Mouse (Mus musculus) heart, adult 8-10 months (tissue): ENCODE measurements around the gene Gltp. TPM values are rescaled to one million over a fixed set of nuclear protein-coding genes. Genes with fewer than 3 reads are reported as not detected.

Experiments used
- DNase-seq: peaks from one replicate; pipeline ENCODE4 v3.0.0; 2022; ENCODE audit warnings: low spot score
- total RNA-seq, 4 experiments: library from RNA; stranded (reverse); gene quantifications; 2 replicates each; pipeline ENCODE4 v1.2.4; 2022

Gene Gltp
- total RNA-seq, 4 experiments from 2014 or later, result 18.4 to 19.2 (median 18.5) TPM

DNA sequence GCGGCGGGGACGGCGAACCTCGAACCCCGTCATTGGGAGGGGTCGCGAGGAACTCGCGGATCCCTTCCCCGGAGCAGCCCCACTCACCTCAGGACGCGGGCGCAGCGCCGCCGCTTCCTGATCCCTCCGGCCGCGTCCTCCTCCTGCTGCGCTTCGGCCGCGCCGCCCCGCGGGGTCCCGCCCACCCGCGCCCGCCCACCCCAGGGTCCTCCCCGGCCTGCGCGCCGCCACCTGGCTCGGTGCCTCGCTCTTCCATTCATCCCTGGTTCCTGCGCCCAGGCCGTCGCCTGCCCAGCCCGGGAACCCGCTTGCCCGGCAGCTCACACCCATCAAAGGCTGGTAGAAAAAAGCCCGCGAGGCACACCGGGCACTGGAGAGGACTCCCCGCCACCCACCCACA is 32.5 kb downstream of the Gltp start, which contains the start of gene Trpv4:
Gene Trpv4 (minus strand): TSS at position 167 of the 400 bp plus-strand sequence.
- no peak for DNase-seq

DNA sequence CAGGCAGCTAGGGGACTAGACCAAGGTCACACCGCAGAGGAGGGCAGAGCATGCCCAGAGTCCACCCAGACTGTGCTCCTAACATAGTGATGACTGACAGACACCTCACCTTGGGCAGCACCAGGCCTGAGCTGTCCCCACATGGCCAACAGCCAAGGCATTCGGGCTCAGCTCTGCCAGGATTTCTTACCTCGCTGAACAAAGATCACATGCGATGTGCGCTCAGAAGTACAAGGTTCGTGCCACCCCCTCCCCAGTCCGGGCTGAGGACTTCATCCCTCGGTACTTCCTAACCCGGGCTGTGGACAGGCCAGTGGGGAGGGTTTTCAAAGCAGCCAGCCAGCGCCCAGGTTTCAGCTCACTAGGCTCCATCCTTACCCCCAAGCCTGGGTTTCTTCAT is 33.4 kb downstream of the Gltp start:
- DNase-seq, result no peak

DNA sequence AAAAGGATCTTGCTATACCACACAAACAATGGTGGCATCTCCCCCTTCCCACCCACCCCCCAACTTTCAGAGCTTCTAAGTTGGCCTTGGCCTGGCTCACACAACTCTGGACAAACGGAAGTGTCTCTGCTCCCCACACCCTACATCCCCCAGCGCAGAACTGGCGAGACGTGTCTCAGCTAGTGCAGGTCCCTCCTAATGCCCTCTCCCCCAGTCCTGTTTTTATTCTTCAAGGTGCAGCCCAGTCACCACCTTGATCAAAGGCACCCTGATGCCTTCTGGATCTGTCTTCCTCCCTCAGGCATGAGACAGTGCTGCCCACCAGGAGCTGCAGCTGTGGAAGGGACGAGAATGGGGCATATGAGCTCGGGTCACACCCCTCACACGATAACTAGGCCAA is 34.5 kb downstream of the Gltp start:
- no peak for DNase-seq

DNA sequence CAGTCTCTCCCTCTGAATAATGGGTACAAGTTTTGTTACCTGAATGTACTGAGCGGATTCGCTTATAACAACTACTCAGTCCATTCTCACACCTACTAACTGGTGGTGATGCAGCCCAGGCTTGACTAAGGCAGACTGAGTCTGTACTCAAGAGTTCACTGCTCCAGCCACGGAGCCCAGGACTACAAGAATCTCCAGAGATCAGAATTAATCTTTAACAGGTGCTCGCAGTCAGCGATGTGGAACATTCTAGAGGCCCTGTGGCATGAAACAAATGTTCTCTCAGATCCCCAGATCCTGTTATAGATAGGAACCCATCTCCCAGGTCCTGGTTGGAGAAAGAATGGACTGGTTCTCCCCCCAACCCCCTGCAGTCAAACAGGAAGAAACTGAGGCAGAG is 35.1 kb downstream of the Gltp start:
- DNase-seq, result no peak

DNA sequence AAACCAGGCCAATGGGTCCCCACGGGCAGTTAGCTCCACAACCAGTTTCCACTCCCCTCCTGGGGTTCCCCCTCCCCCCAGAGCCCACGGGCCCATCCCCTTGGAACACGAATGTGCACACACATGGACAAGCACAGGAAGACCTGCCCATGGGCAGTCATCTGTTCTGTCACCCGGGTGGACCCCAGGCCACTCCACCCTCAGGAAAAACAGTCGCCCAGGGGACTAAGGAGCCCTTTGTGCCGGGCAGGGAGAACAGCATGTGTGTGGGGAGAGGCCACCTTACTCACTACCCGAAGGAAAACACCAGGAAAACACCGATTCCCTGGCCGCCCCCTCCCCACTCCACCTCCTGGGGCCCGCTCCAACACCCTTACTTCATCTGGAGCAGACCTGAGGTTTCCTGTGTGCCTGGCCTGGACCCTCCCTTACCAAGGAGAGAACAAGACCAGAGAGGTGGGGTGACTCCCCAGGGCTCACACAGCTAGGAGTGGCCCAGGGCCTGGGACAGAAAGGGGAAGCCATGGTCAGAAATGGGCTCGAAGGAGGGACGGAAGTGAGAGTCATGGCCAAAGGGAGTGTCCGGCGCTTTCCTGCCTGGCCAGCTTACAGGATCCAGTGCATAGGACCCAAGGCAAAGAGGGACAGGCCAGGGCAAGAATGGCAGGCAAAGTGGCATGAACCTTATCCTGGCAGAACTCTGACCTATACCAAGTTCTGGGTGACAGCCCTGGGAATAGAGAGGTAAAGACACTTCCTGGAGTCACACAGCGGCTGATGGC is 36.9 kb downstream of the Gltp start:
- peak; percentile 71 for DNase-seq

DNA sequence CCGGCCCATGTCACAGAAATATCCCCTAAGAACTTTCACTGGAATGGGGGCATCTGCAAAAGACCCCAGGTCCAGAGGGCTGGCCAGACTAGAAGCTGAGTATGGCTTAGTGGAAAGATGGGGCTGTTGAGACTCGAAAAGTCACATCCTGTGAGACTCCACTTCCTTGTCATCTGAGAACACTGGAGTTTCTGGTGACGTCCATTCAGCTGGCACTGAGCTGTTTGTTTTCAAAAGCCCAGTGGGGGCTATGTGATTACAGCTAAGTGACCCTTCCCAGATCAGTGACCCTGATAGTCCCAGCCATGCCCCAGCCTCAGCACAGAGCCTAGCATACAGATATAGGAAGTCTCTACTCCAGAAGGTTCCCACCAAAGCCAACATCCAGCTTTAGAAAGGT is 39.3 kb downstream of the Gltp start:
- DNase-seq, result no peak

DNA sequence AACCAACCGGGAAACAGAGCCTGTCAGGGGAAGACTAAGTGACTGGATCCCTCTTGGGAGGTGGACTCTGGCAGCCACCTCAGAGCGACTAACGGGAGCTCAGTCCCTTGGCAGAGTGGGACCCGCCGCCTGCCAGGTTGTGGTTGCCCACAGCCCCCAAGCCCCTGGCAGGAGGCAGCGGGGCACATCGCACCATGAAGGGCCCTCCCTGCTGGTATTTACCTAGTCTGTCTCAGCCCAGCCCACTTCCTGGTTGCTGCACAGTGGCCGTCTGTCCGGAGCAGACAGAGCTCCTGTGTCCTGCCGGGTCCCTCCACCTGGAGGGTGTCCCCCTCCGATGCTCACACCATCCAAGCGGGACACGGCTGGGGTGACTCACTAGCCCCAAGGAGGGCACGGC is 39.8 kb downstream of the Gltp start:
- DNase-seq, result no peak

DNA sequence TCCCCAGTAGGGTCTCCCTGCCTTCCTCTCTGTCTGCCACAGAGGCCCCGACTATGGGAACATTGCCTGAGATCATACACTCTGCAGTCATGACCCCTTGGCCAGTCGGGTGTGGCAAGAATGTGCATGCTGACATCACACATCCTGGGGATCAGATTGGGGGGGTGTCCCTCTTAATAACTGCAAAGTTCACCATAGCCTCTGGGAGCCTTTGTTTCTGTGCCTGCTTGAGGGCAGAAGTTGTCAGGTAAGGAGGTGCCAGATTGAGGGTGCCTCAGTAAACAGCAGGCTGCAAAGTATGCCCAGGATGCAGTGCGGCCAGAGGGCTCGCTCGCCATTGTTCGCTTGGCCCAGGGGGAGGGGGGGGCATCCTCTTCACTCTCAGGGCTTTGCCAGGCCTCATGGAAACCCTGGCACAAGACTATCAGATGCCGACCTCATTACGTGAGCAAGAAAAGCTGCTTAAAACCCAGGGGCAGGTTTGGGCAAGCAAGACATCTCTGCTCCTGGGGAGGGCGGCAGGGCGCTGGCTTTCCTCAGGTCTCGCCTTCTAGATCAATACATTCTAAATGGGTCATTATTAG is 42.0 kb downstream of the Gltp start:
- no peak for DNase-seq

DNA sequence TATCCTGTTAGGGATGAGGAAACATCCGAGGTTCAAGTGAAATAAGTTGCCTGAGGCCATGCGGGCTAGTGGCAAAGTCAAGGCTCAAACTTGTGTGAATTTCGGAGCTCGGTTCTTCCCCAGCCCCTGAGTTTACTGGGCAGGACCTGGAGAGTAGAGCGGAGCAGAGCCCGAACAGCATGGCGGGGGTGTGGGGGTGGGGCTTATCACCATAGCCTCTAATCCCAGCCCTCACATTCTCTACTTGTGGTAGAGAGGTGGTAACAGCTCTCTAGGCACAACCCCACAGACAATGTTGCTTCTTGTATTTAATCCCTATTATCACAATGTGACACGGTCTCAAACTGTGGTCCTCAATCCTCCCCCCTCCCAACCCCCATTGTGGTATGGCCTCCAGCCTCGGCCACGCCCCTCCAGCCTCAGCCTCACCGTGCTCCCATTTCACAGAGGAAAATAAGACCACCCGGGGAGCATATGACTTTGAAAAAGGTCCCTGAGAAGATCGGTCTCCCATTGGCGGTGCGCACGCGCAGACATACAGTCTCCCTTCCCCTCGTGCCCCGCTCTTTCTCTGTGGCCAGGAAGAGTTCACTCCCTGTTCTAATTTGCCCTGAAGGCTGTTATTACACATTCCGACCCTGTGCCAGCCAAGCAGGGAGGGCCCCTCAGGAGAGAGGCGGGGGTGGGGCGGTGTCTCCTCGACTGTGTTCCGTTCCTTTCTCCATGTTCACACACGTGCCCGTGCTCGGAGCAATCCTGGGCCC is 43.4 kb downstream of the Gltp start:
- no peak for DNase-seq

DNA sequence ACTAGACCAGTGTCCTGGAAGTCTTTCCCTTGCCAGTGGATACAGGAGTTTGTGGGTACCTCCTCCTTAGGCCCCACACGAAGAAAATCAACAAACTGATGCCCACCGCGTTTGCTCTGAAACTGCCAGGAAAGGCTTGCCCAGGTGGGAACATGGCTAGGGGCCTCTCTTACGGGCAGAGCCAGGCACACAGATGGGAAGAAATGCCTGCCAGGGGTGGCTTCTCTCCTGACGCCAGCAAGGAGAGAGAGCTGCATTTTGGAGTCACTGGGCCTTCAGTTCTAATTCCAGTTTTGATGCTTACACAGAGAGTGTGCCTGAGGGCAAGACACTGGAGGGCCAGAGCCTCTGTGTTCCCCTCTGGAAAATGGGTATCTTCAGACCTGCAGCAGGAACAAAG is 44.9 kb downstream of the Gltp start:
- DNase-seq, result no peak

DNA sequence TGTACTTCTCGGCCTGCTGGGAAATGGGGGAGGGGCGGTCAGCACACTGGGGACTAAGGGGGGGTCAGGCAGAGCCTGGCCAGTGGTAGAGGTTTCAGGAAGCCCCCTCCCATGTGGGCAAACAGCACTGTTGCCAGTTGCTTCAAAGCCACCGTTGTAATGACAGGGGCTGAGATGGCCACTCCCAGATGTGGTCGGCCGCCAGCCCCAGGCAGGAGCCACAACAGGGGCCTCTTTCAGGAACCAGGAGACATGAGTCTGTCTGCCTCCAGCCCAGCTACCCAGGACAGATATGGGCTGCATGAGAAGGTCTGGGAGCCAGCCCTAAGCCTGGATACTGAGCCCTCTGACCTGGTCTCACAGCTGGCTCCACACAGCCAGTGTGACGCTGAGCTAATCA is 45.9 kb downstream of the Gltp start:
- DNase-seq, result no peak

DNA sequence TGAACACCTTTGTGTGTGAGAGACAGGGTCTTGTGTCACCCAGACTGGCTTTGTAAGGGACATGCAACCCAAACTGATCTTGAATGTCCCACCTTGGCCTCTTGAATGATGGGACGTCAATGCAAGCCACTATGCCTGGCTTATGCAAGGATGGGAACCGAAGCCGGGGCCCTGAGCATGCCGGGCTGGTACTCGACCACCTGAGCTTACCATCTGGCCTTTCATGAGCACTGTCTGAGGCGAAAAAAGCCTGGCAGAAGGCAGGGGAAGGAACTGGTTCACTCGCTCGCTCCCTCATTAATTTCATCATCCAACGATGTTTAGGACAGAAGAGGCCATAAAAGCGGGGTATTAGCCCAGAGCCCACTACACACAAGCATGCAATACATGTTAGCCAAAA is 50.0 kb downstream of the Gltp start:
- no peak for DNase-seq

DNA sequence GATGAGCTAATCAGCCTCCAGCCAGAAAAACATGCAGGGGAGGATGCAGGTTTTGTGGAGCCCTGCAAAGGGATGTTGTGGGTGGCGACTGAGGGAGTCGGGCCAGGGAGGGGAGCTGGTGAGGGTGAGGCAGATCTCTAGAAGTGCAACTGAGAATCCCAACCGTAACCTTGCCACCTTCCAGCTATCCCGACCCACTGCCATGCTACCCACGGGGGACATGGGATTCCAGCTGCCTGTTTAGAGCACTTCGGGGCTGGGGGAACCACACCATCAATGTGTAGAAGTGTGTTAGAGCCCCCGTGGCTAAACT is 51.2 kb downstream of the Gltp start:
- no peak for DNase-seq

DNA sequence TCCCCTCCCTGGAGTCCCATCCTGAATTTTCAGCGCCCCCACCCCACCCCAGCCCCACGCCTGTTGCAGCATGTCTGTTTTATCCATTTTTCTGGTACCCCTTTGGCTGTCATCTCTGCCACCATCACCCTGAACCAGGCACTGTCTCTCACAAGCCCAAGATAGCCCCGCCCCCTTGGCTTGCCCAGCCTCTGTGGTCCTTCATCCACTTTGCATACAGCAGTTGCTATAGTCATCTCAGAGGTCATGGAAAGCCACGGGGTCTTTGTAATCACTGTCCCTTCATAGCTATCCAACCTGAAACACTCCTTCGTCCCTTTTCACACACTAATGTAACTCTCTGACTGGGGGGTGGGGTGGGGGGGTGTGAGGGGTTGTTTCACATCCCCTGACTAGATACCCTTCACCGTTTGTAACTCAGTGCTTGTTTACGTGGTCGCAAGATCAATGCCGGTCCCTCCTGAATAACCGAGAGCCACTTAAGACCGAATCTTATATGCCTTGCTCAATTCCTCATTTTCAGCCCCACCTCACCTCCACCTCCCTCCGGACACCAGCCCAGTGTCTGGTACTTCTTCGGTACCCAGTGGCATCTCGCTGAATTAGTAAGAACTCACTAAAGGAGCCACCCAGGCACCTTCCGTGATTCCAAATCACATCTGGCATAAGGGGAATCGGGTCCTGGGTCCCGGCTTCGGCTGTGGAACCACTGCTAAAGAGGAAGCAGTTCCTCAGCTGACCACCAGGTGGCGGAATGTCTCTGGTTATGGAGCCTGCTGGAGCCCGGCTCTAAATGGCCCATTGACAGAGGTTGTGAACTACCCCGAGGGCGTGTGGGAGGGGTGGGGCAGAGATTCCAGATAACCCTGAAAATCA is 51.8 kb downstream of the Gltp start:
- peak; percentile 88 for DNase-seq

DNA sequence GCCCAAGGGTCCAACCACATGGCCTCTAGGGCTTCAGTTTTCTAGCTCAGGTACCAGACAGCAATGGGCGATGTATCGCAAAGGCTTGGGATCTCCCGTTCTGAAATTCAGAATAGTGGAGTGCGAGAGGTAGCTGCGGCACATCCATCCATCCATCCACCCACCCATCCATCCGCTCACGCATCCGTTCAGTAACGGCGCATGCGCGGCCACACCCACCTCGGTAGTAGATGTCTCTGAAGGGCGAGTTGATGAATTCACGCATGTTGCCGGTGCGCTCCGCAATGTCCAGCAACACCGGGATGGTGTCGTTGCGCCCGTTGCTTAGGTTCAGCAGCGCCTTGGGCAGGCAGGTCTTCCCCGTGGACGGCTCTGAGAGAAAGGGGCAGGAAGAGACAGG is 54.7 kb downstream of the Gltp start:
- DNase-seq, result no peak

DNA sequence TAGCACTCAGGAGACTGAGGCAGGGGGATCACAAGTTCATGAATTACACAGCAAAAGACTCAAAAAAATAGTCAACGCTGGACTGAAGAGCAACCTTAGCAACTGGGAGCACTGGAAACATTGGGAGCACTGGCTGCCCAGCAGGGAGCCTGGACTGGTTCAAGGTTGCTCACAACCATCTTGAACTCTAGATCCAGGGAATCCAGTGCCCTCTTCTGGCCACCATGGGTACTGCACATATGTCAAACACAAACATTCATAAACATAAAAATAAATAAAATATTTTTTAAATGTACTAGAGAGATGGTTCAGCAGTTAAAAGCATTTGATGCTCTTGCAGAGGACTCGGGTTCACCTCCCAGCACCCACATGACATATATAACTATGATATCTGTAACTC is 59.4 kb downstream of the Gltp start:
- no peak for DNase-seq

DNA sequence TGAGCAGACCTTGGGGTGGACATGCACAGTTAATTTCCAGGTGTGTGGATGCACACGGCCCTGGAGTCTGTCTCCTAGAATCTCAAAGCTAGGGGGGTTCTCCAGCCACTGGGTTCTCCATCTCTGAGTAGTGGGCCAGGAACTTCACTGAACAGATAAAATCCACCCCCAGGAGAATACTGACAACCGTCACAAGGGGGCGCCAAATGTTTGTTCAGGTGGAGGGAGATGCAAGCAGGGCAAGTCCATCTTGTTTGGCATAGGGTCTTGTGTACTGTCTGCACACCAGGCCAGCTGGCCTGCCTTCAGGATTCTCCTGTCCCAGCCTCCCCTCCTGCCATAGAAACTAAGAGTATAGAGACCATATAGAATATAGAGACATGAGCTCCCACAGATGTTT is 65.2 kb downstream of the Gltp start:
- peak; percentile 50 for DNase-seq

DNA sequence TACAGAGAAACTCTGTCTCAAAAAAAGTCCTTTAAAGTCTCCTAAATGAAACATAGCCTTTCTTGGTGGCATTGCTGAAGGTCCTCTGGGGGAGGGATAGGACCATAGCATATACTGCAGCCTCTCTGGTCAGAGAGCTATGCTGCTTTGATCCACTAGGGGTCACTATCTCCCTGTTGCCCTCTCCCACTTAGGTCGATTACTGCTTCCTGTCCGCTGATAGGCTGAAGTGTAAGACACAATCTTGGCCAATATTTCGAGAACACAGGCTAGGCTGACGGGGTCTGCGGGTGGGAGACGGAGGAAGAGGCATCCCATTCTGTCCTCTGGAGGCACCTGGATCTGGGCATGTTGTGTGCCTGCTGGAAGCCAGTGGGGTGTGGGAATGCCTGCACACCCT is 70.5 kb downstream of the Gltp start:
- DNase-seq, result no peak
